Mouse (Mus musculus) spleen, adult 2 months (tissue): Measurements from ENCODE around the gene Snx30.

Experiments used
- CTCF ChIP-seq: fragments of 200-500 bp; IDR thresholded peaks from 2 replicates; pipeline ENCODE4 v1.5.1; 2011; ENCODE audit warnings: mild to moderate bottlenecking, inconsistent platforms; ENCODE audit not compliant: insufficient read depth, insufficient read length, insufficient replicate concordance; ENCODE audit errors: extremely low read depth
- POLR2A ChIP-seq: fragments of 200-500 bp; IDR thresholded peaks from 2 replicates; pipeline ENCODE4 v1.6.1; 2011; ENCODE audit warnings: low read depth, low read length, inconsistent platforms

GRCm38 (mm10) chr4:59850181-59850580 lies 44.5 kb downstream of the Snx30 start:
- TF ChIP-seq CTCF: peak; percentile 80; the same call in 1 of the 2 replicates
- TF ChIP-seq POLR2A: no peak
